Mouse (Mus musculus) cortical plate, adult 2 months (tissue): ENCODE results near the gene B4galt1. TPM values are rescaled to one million over a fixed set of nuclear protein-coding genes. Genes with fewer than 3 reads are reported as not detected.

Experiments used
- H3K27ac ChIP-seq: fragments of 200-500 bp; 2 replicates; pipeline ENCODE4 v1.5.1; 2012; ENCODE audit warnings: low read length, control low read depth, inconsistent platforms; ENCODE audit not compliant: insufficient read depth
- H3K4me1 ChIP-seq: fragments of 200-500 bp; 2 replicates; pipeline ENCODE4 v1.6.1; 2011; ENCODE audit warnings: low read length; ENCODE audit not compliant: control insufficient read depth, insufficient read depth
- H3K4me3 ChIP-seq: fragments of 200-500 bp; 2 replicates; pipeline ENCODE4 v1.5.1; 2011; ENCODE audit warnings: mild to moderate bottlenecking, low read length, control low read depth; ENCODE audit not compliant: insufficient read depth
- CTCF ChIP-seq: fragments of 200-500 bp; IDR thresholded peaks from 2 replicates; pipeline ENCODE4 v1.5.1; 2011; ENCODE audit warnings: mild to moderate bottlenecking, control low read depth, low read length; ENCODE audit not compliant: insufficient read depth; ENCODE audit errors: extremely low read depth
- POLR2A ChIP-seq: fragments of 200-500 bp; IDR thresholded peaks from 2 replicates; pipeline ENCODE4 v1.6.1; 2011; ENCODE audit warnings: mild to moderate bottlenecking, low read length, control low read depth; ENCODE audit not compliant: insufficient read depth; ENCODE audit errors: extremely low read depth
- polyA plus RNA-seq: library from polyadenylated mRNA; depleted of rRNA; stranded (reverse); fragments of >200 nt; gene quantifications from 2 replicates; pipeline ENCODE4 v1.2.3, GENCODE M21; 2012

The B4galt1 gene
- polyA plus RNA-seq, 1 experiment, result 4.3 TPM

DNA sequence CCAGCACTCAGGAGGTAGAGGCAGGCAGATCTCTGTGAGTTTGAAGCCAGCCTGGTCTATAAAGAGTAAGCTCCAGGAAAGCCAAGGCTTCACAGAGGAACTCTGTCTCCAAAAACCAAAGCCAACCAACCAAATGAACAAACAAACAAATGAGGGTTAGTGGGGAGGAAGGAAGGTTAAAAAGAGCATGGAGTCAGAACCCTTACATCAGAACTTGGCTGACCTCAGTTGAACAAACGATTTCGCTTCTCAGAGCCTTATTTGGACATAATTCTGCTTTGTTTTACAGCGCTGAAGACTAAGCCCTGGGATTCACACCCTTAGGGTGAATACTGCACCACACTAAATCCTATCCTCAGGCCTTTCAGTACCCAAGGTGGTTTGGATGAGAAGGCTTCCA is 18.3 kb upstream of the B4galt1 start:
- TF ChIP-seq CTCF (no peak), POLR2A (no peak)
- Histone ChIP-seq H3K27ac (no peak overlapping the region), H3K4me3 (no peak overlapping the region), H3K4me1 (peaks cover 4% of the 10 kb centered on the region; the same call in 1 of the 2 replicates)

DNA sequence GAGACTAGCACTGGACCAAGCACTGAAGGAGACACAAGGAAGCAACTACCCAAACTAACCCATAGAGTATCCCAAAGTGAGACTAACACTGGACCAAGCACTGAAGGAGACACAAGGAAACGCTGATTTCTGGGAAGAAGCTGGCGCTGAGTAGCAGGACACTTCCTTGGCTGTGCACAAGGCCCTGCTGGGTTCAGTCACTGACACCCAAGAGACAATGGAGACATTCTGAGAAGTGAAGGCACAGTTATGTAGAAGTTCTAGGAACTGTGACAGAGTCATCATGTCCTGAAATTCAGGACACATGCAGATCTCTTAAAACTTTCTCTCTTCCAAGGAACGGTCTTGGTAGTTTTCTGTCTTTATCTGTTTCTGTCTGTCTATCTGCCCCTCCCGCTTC is 16.4 kb upstream of the B4galt1 start:
- TF ChIP-seq CTCF (no peak), POLR2A (no peak)
- no peak overlapping the region for H3K4me3 ChIP-seq
- H3K27ac ChIP-seq, result no peak overlapping the region
- H3K4me1 ChIP-seq, result peaks cover 4% of the 10 kb centered on the region; the same call in 1 of the 2 replicates

DNA sequence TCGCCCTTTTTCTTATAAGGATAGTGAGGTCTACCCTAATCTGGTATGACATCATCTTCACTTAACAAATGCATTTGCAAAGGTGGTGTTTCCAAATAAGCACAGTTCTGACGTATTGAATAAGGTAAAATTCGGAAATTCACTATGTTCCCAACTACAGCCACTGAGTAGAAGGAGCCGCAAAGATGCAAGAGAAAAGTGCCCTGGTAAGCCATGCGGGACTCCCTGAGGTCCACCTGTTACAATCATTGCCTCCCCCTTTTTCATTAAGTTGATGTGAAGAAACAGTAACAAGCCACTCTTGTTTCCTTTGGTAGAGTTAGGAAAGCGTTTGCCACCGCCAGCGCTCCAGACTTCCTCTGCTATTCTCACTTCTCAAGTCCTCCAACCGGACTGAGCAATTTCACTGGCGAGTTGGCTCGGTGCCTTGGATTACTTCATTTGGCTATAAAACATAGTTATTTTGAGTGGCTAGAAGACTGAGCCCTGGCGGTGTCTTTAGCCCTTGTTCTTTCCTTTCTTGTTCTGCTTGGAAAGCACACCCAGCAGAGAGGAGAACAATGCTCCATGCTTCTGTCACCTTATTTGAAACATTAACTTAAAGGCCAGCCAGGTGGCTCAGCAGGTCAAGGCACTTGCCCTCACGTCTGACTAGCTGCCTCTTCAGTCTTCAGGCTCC is 14.9 kb upstream of the B4galt1 start:
- no peak for TF ChIP-seq POLR2A
- no peak for TF ChIP-seq CTCF
- Histone ChIP-seq H3K27ac (no peak overlapping the region), H3K4me3 (no peak overlapping the region), H3K4me1 (0 out of 2 replicates have a peak, but pooled peaks cover 1% of the 10 kb centered on the region)

DNA sequence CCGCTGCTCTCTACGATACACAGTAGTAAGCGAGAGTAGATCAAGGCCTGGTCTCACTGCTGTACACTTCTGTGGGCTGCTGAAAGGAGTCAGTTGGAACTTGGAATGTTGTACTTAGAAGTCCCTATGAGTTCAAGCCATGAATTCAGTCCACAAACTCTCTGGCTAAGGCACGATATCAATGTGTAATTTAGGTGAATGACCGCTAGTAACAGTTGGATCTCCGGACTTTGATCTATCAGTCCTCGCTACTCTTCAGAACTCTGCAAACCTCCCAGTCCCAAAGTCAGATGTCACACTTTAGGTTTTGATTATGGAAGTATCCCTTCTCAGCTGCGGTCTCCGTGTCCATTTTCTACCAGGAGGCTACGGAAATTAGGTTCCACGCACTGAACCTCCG is 10.6 kb upstream of the B4galt1 start:
- TF ChIP-seq POLR2A (no peak), CTCF (no peak)

DNA sequence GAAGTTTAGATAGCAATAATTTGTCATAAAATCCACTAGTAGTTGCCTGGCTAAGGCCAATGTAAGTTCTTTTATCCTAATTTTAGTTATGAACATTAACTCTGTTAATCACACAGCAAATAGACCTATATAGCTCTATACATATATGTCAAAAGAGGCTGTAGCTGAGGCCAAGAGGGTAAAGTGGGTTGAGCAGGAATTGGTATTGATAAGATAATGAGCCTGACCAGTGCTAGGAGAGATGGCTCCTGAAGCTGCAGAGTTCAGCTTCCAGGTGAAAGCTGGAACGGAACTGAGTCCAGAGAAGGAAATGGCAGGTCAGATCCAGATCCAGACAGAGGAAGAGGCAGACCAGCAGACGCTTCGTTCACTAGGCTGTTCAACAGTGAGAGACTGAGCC is 9.5 kb upstream of the B4galt1 start:
- H3K4me3 ChIP-seq, result no peak overlapping the region
- no peak for TF ChIP-seq CTCF
- TF ChIP-seq POLR2A, result no peak
- H3K27ac ChIP-seq, result no peak overlapping the region
- H3K4me1 ChIP-seq, result no peaks in the 10 kb centered on the region

More for the DNA sequence above, 10.6 kb upstream of the B4galt1 start:
- H3K4me3 ChIP-seq, result no peak overlapping the region
- H3K4me1 ChIP-seq, result 0 out of 2 replicates have a peak, but pooled peaks cover 1% of the 10 kb centered on the region
- no peak overlapping the region for H3K27ac ChIP-seq

DNA sequence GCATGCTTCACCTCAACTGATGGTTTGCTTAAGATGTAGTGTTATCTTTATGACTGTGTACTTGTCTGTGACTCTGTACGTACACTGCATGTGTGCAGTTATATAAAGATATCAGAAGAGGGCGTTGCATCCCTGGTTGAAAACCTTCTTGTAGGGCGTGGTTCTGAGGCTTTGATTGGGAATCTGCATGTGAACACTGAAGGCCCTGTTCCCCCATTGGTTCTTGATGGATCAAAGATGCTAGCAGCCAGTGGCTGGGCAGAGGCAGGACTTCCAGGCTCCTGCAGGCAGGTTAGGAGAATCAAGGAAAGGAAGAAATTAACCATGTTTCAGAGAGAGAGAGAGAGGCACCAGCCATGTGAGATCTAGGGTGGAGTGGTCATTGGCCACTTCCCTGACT is 7.3 kb upstream of the B4galt1 start:
- Histone ChIP-seq H3K27ac (no peak overlapping the region), H3K4me3 (no peak overlapping the region), H3K4me1 (no peaks in the 10 kb centered on the region)
- no peak for TF ChIP-seq POLR2A
- TF ChIP-seq CTCF, result no peak

DNA sequence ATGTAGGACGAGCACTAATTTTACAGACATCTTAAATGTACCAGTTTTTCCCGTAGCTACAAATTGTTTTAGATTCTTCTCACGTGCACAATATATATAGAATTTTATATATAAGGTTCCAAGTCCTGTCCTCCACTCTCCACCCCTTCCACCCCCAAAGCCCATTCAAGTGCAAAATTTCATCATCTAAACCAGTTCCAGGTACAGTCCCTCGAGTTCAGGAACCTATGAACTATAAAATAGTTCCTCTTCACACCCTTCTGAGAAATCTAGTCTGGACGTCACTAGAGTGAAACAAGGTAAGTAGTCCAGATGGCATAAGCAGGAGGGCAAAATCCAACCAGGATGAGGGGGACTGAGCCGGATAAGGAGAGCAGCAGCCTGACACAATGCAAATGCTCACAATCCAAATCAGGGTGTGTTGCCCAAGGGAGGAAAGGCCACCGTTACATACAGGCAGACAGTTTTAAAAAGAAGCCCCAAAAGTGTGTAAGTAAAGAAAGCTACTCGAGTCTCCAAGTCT is 4.1 kb upstream of the B4galt1 start:
- TF ChIP-seq POLR2A (no peak), CTCF (no peak)
- Histone ChIP-seq H3K4me1 (no peaks in the 10 kb centered on the region; the same call in 1 of the 2 replicates), H3K27ac (no peak overlapping the region), H3K4me3 (no peak overlapping the region)

DNA sequence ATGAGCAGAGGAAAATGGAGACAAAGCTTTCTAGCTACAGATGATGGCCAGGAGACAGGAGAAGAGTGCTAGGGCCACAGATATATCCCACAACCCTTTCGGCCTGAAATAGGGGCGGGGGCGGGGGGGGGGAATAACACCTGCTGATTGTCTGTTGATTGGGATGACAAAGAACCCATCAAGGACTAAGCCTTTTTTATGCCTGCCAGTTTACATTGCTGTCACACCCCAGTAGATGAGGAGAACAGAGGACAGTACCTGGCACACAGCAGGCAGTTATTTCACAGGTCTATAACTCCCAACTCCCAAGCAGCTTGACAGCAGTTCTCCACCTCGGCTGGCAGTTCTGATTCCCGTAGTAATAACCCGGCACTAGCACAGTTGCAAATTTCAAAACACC is 2.8 kb upstream of the B4galt1 start:
- Histone ChIP-seq H3K27ac (no peak overlapping the region), H3K4me1 (no peaks in the 10 kb centered on the region; the same call in none of the 2 replicates), H3K4me3 (no peak overlapping the region)
- TF ChIP-seq CTCF (no peak), POLR2A (no peak)

DNA sequence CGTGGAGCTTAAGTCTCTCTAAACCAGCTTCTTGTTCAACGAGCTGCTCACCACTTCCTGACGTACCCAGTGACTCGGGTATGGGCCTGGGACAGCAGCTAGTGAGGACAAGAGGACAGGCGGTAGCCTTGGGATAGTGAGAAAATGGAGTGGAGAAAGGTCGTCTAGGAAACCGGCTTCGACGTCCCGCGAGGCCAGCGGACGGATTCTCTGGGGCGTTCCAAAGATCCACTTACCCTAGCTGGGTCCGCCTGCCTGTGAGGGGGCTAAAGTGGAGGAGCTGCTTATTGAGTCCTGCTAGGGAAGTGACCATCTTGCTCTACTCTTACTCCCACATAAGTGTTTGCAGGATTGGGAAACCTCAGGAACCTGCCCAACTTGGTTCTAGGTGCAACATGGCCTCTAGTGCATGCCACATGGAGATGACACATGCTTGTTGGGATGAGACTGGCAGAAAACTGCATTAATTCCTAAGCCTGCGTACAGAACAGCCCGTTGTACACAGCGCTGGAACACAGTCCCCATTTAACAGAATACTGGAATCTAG is 655 bp upstream of the B4galt1 start:
- H3K4me1 ChIP-seq, result no peaks in the 10 kb centered on the region; the same call in none of the 2 replicates
- peak overlapping the region; percentile 53 for H3K4me3 ChIP-seq
- peak overlapping the region; percentile 66; the same call in 1 of the 2 replicates for H3K27ac ChIP-seq
- no peak for TF ChIP-seq POLR2A
- no peak for TF ChIP-seq CTCF

DNA sequence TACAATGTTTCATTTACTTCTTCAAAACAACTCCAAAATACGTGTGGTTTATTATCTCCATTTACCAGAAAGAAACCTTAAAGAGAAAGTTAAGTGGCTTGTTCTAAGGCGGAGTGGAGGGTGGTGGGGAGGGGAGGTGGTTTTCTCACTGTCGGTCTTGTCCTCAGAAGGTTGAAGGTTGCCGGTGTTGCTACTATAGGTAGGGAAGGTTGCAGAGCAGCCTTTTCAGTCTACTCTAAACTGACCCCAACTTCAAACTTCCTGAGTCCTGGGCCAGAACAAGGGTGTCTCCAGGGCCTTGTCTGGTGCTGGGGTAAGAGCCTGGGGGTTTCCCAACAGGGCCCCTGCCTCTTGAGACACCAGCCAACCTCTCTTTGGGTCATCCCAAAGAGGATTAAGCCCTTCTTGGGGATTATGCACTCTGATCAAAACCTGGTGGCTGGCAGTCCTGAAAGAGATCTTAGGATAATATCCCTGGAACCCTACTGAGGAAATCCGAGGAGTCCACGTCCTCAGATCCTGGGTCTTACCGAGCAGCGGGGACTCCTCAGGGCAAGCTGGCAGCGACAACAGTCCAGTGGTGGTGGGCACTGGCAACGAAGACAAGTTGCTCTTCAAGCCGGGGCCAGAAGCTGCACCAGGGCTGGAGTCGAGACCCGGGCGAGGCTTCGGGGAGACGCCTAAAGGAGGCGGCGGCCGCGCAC is 792 bp downstream of the B4galt1 start:
- no peaks in the 10 kb centered on the region; the same call in none of the 2 replicates for H3K4me1 ChIP-seq
- no peak for TF ChIP-seq CTCF
- TF ChIP-seq POLR2A, result no peak

More for the DNA sequence above, 792 bp downstream of the B4galt1 start:
- H3K4me3 ChIP-seq, result peak overlapping the region; percentile 53
- H3K27ac ChIP-seq, result peak overlapping the region; percentile 22; the same call in 1 of the 2 replicates
